In genomic region chr1:153019128-153019527, GRCm38 (mm10) we compare ENCODE assay signal across 25 mouse cellular contexts.
"Had no signal": no experiment of that assay in that cellular context is flagged by ENCODE, and none has a peak within 500 bp of the region (broad histone marks: within the 10 kb centered on the region; RNA-seq: fewer than 3 reads in every experiment).

No protein-coding gene starts in this region.

- ATAC-seq: forebrain, embryonic 13.5 days; forebrain, embryonic 14.5 days; forebrain, embryonic 15.5 days; forebrain, embryonic 16.5 days; forebrain, postnatal 0 days had no signal

- H3K4me3 ChIP-seq: embryonic facial prominence, embryonic 10.5 days; embryonic facial prominence, embryonic 12.5 days; embryonic facial prominence, embryonic 13.5 days; embryonic facial prominence, embryonic 15.5 days; erythroblast, embryonic 14.5 days; forebrain, embryonic 10.5 days; forebrain, embryonic 12.5 days; forebrain, embryonic 13.5 days; forebrain, embryonic 15.5 days; gastrocnemius, adult 2 months; heart, adult 2 months had no signal

- H3K4me2 ChIP-seq: embryonic facial prominence, embryonic 12.5 days; embryonic facial prominence, embryonic 13.5 days; embryonic facial prominence, embryonic 15.5 days; forebrain, embryonic 12.5 days; forebrain, embryonic 13.5 days; forebrain, embryonic 15.5 days had no signal

- H3K27ac ChIP-seq: embryonic facial prominence, embryonic 10.5 days; embryonic facial prominence, embryonic 12.5 days; embryonic facial prominence, embryonic 13.5 days; embryonic facial prominence, embryonic 15.5 days; forebrain, embryonic 10.5 days; forebrain, embryonic 12.5 days; forebrain, embryonic 13.5 days; forebrain, embryonic 15.5 days; gastrocnemius, adult 2 months; heart, adult 2 months had no signal

- H3K27me3 ChIP-seq: embryonic facial prominence, embryonic 13.5 days; embryonic facial prominence, embryonic 15.5 days; forebrain, embryonic 15.5 days had no signal

- H3K36me3 ChIP-seq: embryonic facial prominence, embryonic 10.5 days; embryonic facial prominence, embryonic 12.5 days; embryonic facial prominence, embryonic 13.5 days; embryonic facial prominence, embryonic 15.5 days; forebrain, embryonic 10.5 days; forebrain, embryonic 12.5 days; forebrain, embryonic 15.5 days had no signal

- DNase-seq: cerebellum, adult 9-10 months; cerebellum, postnatal 14 days; cerebellum, postnatal 25 days; cerebellum, postnatal 36 days; embryo, embryonic 11 days; forebrain, postnatal 0 days; gastrocnemius, adult 2 months; gastrocnemius, postnatal 10 days; gastrocnemius, postnatal 14 days; gastrocnemius, postnatal 25 days; gastrocnemius, postnatal 36 days; heart, adult 11 months; heart, adult 18-20 months; heart, adult 2 months had no signal

- H3K9ac ChIP-seq: embryonic facial prominence, embryonic 12.5 days; embryonic facial prominence, embryonic 13.5 days; embryonic facial prominence, embryonic 15.5 days; forebrain, embryonic 12.5 days; forebrain, embryonic 13.5 days; forebrain, embryonic 15.5 days; forebrain, postnatal 0 days had no signal

- H3K9me3 ChIP-seq: embryonic facial prominence, embryonic 10.5 days; embryonic facial prominence, embryonic 12.5 days; embryonic facial prominence, embryonic 13.5 days; embryonic facial prominence, embryonic 15.5 days; forebrain, embryonic 10.5 days; forebrain, embryonic 12.5 days; forebrain, embryonic 13.5 days; forebrain, embryonic 15.5 days had no signal
